Mouse (Mus musculus): Measurements from ENCODE around the gene Glrb.

The Glrb gene

DNA sequence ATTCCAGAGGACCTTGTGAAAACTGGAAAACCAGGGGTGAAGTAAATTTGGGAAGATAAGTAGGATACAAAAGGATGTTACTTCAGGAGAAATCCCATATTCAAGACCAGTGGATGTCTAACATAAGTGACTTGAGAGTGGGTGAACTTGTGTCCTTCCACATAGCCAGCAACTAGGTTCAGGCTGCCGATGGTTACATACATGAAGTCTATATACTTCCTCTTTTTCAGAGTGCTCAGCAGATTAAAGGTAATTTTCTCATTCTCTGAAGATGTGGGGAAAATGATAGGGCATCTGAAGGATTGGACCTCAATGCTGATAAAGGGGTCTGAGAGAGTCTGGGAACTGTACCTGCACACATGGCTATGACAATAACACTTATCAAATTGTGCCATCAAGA lies 89.5 kb downstream of the Glrb start:
- DNase-seq (ENCODE audit: low spot score), result no peak

DNA sequence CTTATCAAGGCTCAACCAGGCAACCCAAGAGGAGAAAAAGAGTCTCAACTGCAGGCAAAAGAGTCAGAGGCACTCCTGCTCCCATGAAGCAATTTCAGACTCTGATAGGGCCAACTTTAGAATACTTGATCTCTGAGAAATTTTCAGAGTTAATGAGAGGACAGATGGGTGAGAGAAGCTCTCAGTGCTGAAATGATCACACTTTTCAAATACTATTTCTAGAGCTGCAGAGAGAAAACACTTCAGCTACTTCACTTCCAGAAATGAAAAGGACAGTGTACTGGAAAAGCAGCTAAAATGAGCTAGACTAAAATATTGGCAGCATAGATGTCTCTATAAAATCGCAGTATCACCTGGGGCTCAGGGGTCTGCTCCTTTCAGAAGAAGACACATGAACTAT lies 94.8 kb downstream of the Glrb start:
- DNase-seq (ENCODE audit: low spot score), result no peak

DNA sequence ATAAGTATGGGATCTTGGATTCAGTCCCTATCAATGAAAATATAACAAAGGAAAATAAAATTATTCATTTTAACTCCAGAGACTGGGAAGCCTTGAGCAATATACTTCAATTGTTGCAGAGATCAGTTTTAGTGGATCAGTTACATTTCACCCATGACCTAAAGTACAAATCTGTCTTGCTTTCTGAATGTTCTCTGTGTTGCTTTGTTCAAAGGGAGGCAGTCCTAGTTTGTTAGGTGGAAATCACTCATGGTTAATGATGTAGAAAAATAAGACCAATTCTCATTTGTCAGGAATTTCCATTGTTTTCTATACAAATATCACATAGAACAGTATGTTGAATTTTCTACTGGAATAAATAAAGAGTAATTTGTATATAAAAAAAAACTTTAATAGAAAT lies 99.7 kb downstream of the Glrb start:
- DNase-seq (ENCODE audit: low spot score), result no peak

DNA sequence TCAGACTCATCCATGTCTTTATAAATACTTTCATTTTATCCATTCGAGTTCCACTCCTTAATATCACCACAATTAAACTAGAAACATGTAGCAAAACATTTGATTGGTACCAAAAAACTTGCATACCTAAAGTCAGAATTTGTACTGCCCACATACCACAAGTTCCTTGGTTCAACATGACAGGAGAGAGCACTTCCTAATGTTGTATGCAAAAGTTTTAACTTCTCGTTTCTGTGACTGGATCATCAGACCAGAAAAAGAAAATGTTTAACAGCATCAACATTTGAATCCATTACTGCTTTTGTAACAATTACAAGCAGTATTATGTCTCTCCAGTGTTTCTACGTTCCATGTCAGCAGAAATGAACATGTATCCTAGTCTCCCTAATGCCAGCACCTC lies 101.2 kb downstream of the Glrb start:
- DNase-seq (ENCODE audit: low spot score), result no peak

DNA sequence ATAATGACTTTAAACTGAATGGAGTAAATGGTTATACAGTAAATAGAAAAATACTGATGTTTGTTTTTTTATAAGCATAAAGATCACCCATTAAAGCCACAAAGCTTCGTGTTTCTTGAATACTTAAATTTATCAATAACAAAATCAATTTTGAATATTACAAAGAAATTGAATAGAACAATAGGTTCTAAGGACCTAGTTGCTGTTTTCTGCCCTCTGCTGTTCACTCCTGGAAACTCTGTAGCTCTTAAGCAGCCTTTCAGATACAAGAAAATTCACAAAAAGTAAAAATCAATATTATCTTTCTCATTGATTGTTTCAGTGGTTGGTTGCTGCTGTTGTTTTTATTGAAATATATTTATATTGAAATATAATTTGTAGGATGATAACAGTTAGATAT lies 108.1 kb downstream of the Glrb start:
- no peak for DNase-seq (ENCODE audit: low spot score)

DNA sequence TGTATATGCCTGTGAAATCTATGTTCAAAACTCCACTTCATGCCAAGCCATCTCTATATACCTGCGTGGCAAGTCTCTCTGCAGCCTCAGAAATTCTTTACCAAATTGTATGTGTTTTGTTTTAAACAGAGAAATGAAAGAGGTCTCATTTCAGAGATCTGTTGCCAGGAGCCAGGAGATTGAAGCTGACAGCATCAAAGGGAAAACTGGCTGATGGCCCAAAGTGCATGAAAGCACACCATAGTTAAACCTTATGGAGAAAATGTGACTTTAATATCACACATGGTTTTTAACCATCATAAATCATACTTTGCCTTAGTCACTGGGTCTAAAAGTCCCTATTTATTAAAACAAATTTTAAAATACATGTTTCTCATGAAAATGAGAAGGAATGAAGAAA lies 109.6 kb downstream of the Glrb start:
- no peak for DNase-seq (ENCODE audit: low spot score)

DNA sequence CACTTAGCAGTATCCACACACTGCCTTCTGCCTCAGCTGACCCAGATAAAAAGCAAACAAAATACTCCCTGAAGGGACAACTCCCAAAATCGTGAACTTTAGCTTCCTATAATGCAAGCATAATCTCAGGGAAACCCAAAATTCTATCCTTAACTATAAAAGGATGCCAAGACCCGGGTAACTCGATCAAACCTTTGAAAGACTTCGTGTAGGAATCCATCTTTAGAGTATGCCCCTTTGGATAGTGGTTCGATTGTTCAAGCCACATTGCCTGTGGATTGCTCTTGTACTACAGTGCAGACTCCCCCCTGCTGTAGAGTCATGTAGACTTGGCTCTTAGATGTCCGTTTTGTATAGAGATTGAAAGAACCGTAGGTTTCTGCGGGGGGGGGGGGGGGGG lies 110.2 kb downstream of the Glrb start:
- DNase-seq (ENCODE audit: low spot score), result no peak

DNA sequence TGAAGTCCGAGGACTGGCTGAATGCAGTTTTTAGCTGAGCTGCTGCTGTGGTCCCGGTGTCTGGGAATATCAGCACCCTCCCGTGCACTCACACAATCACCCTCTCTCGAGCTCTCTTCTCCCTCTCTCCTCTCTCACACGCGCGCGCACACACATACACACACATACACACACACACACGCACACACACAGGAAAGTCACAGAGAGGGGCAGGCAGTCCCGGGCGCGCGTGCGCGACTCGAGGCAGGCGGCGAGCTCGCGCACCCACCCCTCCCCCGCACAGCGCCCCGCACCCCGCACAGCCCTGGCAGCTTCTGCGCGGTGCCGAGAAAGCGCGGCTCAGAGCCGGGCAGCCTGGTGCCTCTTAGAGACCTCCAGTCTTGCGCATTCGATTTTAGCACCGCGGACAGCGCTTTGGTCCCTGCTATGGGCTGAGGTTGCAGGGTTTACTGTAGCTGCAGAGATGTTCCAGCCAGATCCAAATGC lies 110.8 kb downstream of the Glrb start, which contains the start of gene Gria2:
TSS of gene Gria2 (minus strand) at position 240 of the 486 bp plus-strand sequence.
- peak; percentile 64 for DNase-seq (ENCODE audit: low spot score)

DNA sequence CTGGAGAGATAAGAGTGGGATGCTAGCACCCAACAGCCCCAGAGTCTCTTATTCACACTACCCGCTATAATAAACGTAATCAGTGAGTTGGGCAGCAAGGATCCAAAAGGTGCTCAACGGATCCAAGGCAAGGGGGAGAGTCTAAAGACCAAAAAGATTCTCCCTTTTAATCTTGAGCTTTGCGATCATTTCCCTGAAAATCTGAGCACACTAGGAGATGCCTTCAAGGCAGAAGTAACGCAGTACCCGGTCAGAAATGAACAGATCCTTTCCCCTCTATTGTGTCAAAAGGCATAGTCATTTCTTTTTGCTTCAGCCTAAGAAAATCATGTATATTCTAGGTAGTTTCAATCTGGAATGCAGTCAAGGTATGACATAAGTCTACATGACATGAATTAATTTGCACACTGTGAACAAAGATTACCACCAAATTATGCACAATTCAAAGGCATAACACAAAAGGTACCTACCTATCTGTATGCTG lies 111.6 kb downstream of the Glrb start:
- no peak for DNase-seq (ENCODE audit: low spot score)

DNA sequence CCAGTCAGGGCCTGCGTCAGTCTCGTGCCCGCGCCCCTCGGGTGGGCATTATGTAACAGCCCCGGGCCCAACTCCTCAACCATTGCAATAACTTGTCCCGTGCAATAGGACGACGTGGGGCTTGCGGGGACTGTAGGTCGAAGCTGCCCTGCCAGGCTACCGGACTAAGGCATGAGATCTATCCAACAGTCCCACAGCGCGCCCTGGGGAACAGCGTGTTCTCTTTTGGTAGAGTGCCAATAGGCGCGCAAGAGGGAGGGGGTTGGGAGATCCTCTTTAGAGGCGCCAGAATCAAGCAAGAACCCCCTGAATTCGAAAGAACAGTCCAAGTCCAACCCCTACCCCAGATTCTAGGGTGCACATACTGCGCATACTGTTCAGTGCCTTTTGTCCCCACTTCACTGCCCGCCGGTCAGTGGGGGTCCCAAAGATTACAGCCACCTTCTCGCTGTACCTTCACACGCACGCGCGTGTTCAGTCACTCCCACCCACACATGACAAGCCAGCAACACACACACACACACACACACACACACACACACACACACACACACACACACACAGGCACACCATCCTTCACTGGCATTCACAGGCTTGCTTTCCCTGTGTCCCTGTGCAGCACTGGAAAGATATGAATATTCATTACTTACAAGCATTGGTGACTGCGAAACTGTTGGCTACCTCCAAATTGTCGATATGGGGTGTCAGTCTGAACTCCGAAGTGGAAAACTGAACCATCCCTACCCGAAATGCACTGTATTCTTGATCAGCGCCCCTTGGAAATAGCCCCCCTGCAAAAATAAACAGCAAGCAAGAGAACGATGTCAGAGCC lies 112.2 kb downstream of the Glrb start:
- peak; percentile 1 for DNase-seq (ENCODE audit: low spot score)

DNA sequence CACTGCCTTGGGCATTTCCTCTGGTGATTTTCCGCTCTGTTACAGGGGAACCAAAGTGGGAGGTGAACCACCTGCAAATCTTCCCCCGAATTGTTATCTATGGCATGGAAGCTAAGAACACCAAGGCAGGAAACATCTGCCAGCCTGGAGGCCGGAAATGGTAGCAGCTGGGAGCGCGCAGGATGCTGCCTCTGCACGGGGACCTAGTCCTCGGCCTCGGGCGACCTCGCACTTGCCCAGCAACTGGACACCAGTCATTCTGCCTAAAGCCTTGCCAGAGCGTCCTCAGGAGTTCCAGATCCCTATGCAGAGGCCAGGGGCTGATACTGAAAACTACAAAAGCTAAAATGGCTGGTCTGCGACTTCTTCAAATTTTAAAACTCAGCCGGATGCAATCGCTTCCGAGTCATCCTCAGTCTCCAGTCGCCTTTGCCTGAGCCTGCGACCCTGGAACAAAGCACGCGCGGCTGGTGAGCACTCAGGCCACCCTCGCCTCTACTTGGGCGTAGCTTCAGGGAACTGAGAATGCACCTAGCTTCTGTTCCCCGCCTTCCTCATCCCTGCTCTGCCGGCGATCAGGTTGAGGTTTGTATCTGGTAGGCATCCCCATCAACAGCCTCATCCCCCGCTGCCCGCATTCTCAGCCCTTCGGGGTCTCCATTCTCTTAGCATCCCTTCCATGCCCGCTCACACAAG lies 113.0 kb downstream of the Glrb start:
- DNase-seq (ENCODE audit: low spot score), result peak; percentile 4

DNA sequence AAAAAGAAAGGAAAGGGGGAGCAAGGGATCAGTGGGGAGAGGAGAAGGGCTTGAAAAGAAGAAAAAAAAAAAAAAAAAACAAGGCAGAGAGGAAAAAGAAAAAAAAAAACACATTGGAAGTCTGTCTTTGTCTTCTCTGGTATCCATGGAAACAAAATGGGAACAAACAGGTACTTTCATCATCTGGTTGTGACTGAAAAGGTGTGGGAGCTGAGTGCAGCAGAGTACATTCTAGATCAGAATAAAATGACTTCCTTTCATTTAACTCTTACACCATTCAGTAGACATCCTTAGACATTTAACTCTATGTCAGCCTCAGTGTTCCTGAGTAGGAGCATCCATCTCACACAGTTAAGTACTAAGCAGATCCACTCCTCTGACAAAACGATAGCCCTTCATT lies 115.5 kb downstream of the Glrb start:
- DNase-seq (ENCODE audit: low spot score), result no peak

DNA sequence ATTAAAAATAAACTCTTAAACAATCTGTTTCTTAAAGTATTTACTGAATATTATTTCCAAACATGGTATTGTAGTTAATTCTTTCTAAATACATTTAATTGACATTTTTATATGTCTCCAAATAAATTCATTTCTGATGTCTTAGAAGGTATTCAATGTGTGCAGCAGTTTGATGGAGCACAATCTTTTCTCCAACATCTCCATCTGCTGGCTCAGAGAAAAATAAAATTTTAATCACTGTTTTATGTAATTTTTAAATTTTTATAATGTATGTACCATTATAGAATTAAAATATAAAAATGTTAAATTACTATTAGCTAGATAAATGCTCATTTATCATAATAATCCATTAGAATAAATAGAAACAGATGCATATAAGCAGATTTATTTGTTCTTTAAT lies 116.7 kb downstream of the Glrb start:
- no peak for DNase-seq (ENCODE audit: low spot score)

DNA sequence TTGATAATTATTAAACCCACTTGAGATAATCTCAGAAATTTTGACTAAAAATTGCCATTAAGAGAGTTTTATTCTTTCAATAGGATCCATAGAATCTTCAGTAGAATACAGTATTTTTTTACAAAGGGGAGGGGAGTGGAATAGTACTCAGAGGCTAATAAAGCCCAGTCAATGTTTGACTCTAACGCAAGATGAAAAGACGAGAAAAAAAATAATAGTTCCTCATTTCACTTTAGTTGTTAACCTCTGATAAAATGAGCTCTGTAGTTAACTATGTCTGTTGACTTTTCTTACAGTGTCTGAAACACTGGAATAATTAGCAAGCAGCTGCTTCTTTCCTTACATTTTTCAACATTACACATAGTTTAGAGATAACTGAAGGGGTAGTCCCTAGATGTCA lies 118.2 kb downstream of the Glrb start:
- DNase-seq (ENCODE audit: low spot score), result no peak
